Mouse (Mus musculus) bone marrow, adult 2 months (tissue): ENCODE data around the gene Hist2h4.

Experiments
- CTCF ChIP-seq: fragments of 200-500 bp; IDR thresholded peaks from 2 replicates; pipeline ENCODE4 v1.5.1; 2011; ENCODE audit warnings: low read length, control low read depth; ENCODE audit not compliant: control insufficient read depth, insufficient read depth
- POLR2A ChIP-seq: fragments of 200-500 bp; IDR thresholded peaks from 2 replicates; pipeline ENCODE4 v1.6.1; 2011; ENCODE audit warnings: low read depth, mild to moderate bottlenecking, control low read depth, low read length, borderline replicate concordance; ENCODE audit not compliant: control insufficient read depth

DNA sequence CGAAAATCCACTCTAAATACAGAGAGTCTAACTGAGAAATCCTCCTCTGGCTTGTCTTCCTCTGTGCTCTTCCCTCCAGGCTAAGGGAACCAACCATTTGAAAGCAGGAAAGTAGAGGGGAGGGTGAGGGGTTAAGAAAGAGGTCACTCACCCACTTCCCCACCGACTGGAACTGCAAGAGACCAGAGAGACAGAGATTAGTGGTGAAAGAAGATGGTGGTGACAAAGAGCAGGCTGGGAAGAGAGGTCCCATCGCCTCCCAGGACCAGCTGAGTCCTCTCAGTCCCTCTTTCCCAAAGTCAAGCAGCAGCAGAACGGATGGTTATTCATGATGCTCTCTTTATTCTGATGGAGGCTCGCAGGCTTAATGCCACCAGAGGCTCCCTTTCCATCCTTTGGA lies 30.3 kb upstream of the Hist2h4 start:
- TF ChIP-seq CTCF: no peak
- TF ChIP-seq POLR2A: no peak
